Mouse (Mus musculus) retina, embryonic 14.5 days (tissue): ENCODE results near the gene Atox1.

Experiments
- DNase-seq: peaks from one replicate; pipeline ENCODE4 v3.0.0-alpha.2; 2015; ENCODE audit warnings: low spot score

The Atox1 gene

DNA sequence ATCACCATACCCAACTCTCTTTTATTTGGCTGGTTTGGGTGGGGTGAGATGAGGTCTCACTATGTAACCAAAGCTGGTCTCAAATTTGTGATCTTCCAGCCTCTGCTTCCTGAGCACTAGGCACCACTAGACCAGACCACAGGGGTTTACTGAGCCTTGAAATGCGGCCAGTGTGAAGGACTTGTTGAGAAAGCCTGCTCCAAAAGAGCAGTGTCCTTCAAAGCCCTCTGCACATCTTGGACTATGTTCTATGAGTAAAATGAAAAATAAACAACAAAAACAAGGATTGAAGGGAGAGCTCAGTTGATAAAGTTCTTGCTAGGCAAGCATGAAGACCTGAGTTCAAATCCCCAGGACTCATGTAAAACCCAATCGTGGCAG lies 47.6 kb downstream of the Atox1 start:
- no peak for DNase-seq

- no peak for DNase-seq
Observed at GRCm38 (mm10) chr11:55412680-55413415, 48.2 kb downstream of the Atox1 start.

- no peak for DNase-seq
Observed at GRCm38 (mm10) chr11:55412034-55412433, 49.0 kb downstream of the Atox1 start.

DNA sequence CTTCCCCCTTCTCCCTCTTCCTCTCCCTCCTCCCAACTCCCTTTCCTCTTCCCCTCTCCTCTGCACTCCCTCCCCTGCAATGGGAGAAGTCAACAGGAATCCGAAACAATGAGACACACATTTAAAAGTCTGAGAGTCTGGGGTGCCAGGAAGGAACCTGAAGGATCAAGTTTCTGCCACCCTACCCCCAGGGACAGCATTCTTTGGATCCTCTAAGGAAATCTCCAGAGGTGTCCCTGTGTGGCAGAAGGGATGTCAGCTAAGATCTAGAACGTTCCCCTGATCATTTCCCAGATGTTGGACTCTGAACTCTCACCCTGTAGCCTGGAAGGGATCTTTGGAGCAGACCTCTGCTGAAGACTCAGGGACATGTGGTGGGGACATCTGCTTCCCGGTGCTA lies 50.5 kb downstream of the Atox1 start:
- no peak for DNase-seq

GRCm38 (mm10) chr11:55410005-55410404 lies 51.0 kb downstream of the Atox1 start:
- DNase-seq: no peak

DNA sequence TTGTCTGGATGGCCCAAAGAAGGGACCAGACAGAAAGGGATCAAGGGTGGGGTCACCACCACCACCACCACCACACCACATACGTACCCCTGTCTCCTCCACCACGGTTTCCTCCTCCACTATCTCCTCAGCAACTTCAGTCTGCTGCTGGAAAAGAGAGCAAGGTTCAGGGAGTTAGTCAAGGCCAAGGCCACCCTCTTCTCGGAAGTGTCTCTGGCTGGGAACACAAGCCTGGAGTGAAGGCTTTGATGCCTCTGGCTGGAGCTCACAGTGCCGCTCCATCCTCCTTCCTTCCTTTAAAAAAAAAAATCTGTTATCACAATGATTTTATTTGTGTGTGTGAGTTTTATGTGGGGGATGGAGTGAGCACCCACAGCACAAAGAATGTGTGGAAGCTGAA lies 53.9 kb downstream of the Atox1 start:
- DNase-seq: no peak

- no peak for DNase-seq
Observed at GRCm38 (mm10) chr11:55405601-55406469, 55.2 kb downstream of the Atox1 start.

GRCm38 (mm10) chr11:55404659-55405457 lies 56.2 kb downstream of the Atox1 start:
- DNase-seq: no peak

DNA sequence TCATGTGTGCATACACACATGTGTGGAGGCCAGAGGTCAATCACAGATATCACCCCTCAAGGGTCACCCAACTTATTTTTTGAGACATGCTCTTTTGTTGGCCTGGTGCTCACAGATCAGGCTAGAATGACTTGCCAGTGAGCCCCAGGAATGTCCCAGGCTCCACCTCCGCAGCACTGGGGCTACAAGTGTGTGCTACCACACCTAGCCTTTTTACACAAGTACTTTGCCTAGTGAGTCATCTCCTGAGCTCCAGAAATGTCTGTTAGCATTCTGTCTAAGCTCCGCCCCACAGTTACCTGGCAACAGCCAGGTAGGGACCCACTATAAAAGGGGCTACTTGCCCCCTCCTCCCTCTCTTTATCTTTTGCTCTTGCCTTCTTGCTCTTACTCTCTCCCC lies 60.2 kb downstream of the Atox1 start:
- DNase-seq: no peak

GRCm38 (mm10) chr11:55398371-55398770 lies 62.7 kb downstream of the Atox1 start:
- DNase-seq: no peak

DNA sequence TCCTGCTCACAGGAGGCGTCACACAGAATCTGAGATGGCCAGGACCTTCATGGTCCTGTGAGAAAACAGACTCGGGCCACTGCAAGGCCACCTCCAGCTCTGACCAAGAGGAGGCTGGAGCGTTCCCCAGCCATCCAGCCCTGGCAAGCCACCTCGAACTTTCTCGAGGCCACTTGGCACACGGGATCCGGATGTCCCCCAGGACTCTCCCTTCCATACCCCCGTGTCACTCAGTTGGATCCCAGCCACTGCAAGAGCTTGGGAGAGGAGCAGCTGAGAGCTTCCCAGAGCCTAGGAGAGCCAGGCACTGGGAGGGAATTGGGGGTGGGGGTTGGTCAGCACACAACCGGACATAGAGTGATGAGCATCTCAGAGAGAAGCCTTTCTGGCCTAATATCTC lies 63.6 kb downstream of the Atox1 start:
- DNase-seq: no peak

DNA sequence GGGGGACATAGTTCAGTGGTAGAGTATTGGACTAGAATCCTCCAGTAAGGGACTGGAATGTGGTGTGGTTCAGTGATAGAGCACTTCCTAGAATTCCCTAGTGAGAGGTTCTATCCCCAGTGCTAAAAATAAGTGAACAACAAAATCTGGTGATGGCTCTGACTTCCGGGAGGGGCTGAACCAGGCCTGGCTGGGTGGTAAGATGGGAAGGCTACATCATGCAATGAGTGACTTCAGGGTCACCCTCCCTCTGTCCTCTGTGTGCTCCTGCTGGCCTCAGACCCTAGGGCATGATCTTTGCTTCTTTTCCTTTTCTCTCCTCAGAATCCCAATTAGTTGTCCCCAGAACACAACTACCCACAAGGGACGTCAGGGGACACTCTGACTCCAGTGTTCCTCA lies 64.0 kb downstream of the Atox1 start:
- DNase-seq: no peak
